Mouse (Mus musculus) limb, embryonic 11.5 days (tissue): ENCODE measurements around the gene Shld1. TPM values are rescaled to one million over a fixed set of nuclear protein-coding genes. Genes with fewer than 3 reads are reported as not detected.

ENCODE experiments used
- ATAC-seq: fragments of 200-750 bp; cut with Nextera tagmentation; 2 replicates; pipeline ENCODE4 v1.8.0; 2017; ENCODE audit warnings: low read depth; ENCODE audit not compliant: insufficient number of reproducible peaks, low FRiP score, low TSS enrichment
- DNase-seq: peaks from one replicate; pipeline ENCODE4 v3.0.0-alpha.2; 2015; ENCODE audit warnings: low spot score
- H3K27ac ChIP-seq: fragments of 300-500 bp; sonication (generic); replicated peaks from 2 replicates; pipeline ENCODE4 v1.5.1; 2014; ENCODE audit warnings: low read depth, mild to moderate bottlenecking, low read length
- H3K27me3 ChIP-seq: fragments of 300-500 bp; sonication (generic); 2 replicates; pipeline ENCODE4 v1.6.1; 2014; ENCODE audit warnings: mild to moderate bottlenecking, low read length, mixed read lengths; ENCODE audit not compliant: control insufficient read depth, insufficient read depth
- H3K36me3 ChIP-seq: fragments of 300-500 bp; sonication (generic); 2 replicates; pipeline ENCODE4 v1.6.1; 2014; ENCODE audit warnings: mild to moderate bottlenecking, low read length, moderate library complexity, mixed read lengths; ENCODE audit not compliant: control insufficient read depth, insufficient read depth
- H3K4me1 ChIP-seq: fragments of 300-500 bp; sonication (generic); 2 replicates; pipeline ENCODE4 v1.6.1; 2014; ENCODE audit warnings: low read length, mixed read lengths; ENCODE audit not compliant: control insufficient read depth, insufficient read depth
- H3K4me2 ChIP-seq: fragments of 300-500 bp; sonication (generic); 2 replicates; pipeline ENCODE4 v1.6.1; 2014; ENCODE audit warnings: low read depth, mild to moderate bottlenecking, moderate library complexity; ENCODE audit not compliant: severe bottlenecking
- H3K4me3 ChIP-seq: fragments of 300-500 bp; sonication (generic); 2 replicates; pipeline ENCODE4 v1.5.1; 2014; ENCODE audit warnings: low read depth, low read length
- H3K9ac ChIP-seq: fragments of 300-500 bp; sonication (generic); 2 replicates; pipeline ENCODE4 v1.6.1; 2014; ENCODE audit warnings: mild to moderate bottlenecking, low read length
- H3K9me3 ChIP-seq: fragments of 300-500 bp; sonication (generic); 2 replicates; pipeline ENCODE4 v1.6.1; 2016; ENCODE audit warnings: low read length; ENCODE audit not compliant: control insufficient read depth
- WGBS: fragments of 180-500 bp; shearing (Covaris S2); extraction: QIAGEN DNeasy Blood & Tissue Kit; methylation state at CpG from one replicate; pipeline ENCODE4 v1.1.7; 2014; 5-methylcytosine and 5-hydroxymethylcytosine counted together
- polyA plus RNA-seq: library from polyadenylated mRNA; unstranded; fragments of >200 nt; fragmentation: Nextera tagmentation; extraction: Ambion mirVana; gene quantifications from 2 replicates; pipeline ENCODE4 v1.2.1, GENCODE M21; 2014

The Shld1 gene
- polyA plus RNA-seq = 16.3 and 17.2 TPM in 2 replicates

GRCm38 (mm10) chr2:132686756-132687737, at the start of gene Shld1:
TSS of gene Shld1 (plus strand) at chr2:132686931.
- ATAC-seq (peak; percentile 88), DNase-seq (peak; percentile 86)
- Histone ChIP-seq H3K36me3 (no peaks in the 10 kb centered on the region), H3K9me3 (no peaks in the 10 kb centered on the region), H3K9ac (peak within 1 kb of the TSS; percentile 31), H3K27ac (no peak within 1 kb of the TSS), H3K4me1 (no peaks in the 10 kb centered on the region), H3K27me3 (no peaks in the 10 kb centered on the region), H3K4me2 (peak within 1 kb of the TSS; percentile 32), H3K4me3 (peak within 1 kb of the TSS; percentile 44)
- 12% methylated on average over 33 of the region's 33 CpGs for WGBS

- Histone ChIP-seq H3K27ac (no peak overlapping the region), H3K36me3 (no peaks in the 10 kb centered on the region), H3K4me2 (no peak overlapping the region), H3K4me1 (no peaks in the 10 kb centered on the region), H3K27me3 (no peaks in the 10 kb centered on the region), H3K9me3 (no peaks in the 10 kb centered on the region), H3K9ac (no peak overlapping the region), H3K4me3 (no peak overlapping the region)
- WGBS = 93% methylated on average over 6 of the region's 6 CpGs
- ATAC-seq (no peak), DNase-seq (no peak)
Observed at GRCm38 (mm10) chr2:132638306-132638705, 48.4 kb upstream of the Shld1 start.

GRCm38 (mm10) chr2:132639337-132639736, 47.4 kb upstream of the Shld1 start:
- no peak overlapping the region for H3K27ac ChIP-seq
- no peaks in the 10 kb centered on the region for H3K36me3 ChIP-seq
- no peaks in the 10 kb centered on the region for H3K4me1 ChIP-seq
- no peak for DNase-seq
- 70% methylated on average over 7 of the region's 7 CpGs for WGBS
- ATAC-seq = no peak
- H3K4me3 ChIP-seq = no peak overlapping the region
- no peaks in the 10 kb centered on the region for H3K27me3 ChIP-seq
- no peak overlapping the region for H3K4me2 ChIP-seq
- H3K9ac ChIP-seq = no peak overlapping the region
- H3K9me3 ChIP-seq = no peaks in the 10 kb centered on the region

- Histone ChIP-seq H3K4me2 (no peak overlapping the region), H3K9me3 (no peaks in the 10 kb centered on the region), H3K9ac (no peak overlapping the region), H3K27ac (no peak overlapping the region), H3K4me1 (no peaks in the 10 kb centered on the region), H3K27me3 (no peaks in the 10 kb centered on the region), H3K4me3 (no peak overlapping the region), H3K36me3 (no peaks in the 10 kb centered on the region)
- 68% methylated on average over 3 of the region's 3 CpGs for WGBS
- DNase-seq (no peak), ATAC-seq (no peak)
Observed at GRCm38 (mm10) chr2:132641196-132641595, 45.5 kb upstream of the Shld1 start.

GRCm38 (mm10) chr2:132643161-132643560, 43.6 kb upstream of the Shld1 start:
- Histone ChIP-seq H3K36me3 (no peaks in the 10 kb centered on the region), H3K27me3 (no peaks in the 10 kb centered on the region)
- 90% methylated on average over 4 of the region's 4 CpGs for WGBS

GRCm38 (mm10) chr2:132646856-132647745, 39.6 kb upstream of the Shld1 start:
- Histone ChIP-seq H3K27me3 (no peaks in the 10 kb centered on the region), H3K4me2 (no peak overlapping the region), H3K9ac (no peak overlapping the region), H3K4me1 (no peaks in the 10 kb centered on the region), H3K36me3 (no peaks in the 10 kb centered on the region), H3K9me3 (no peaks in the 10 kb centered on the region), H3K4me3 (no peak overlapping the region), H3K27ac (no peak overlapping the region)
- WGBS = 65% methylated on average over 17 of the region's 17 CpGs
- ATAC-seq (no peak), DNase-seq (no peak)

More at GRCm38 (mm10) chr2:132643161-132643560, 43.6 kb upstream of the Shld1 start:
- H3K4me3 ChIP-seq = no peak overlapping the region
- H3K27ac ChIP-seq = no peak overlapping the region
- no peak for ATAC-seq
- DNase-seq = no peak
- no peak overlapping the region for H3K4me2 ChIP-seq
- H3K9ac ChIP-seq = no peak overlapping the region
- H3K4me1 ChIP-seq = no peaks in the 10 kb centered on the region
- no peaks in the 10 kb centered on the region for H3K9me3 ChIP-seq

GRCm38 (mm10) chr2:132649352-132649870, 37.3 kb upstream of the Shld1 start:
- WGBS = 81% methylated on average over 10 of the region's 10 CpGs

GRCm38 (mm10) chr2:132650546-132650945, 36.2 kb upstream of the Shld1 start:
- ATAC-seq (no peak), DNase-seq (no peak)
- 62% methylated on average over 2 of the region's 2 CpGs for WGBS
- Histone ChIP-seq H3K9me3 (no peaks in the 10 kb centered on the region), H3K9ac (no peak overlapping the region), H3K27ac (no peak overlapping the region), H3K27me3 (no peaks in the 10 kb centered on the region), H3K4me2 (no peak overlapping the region), H3K4me1 (no peaks in the 10 kb centered on the region), H3K36me3 (no peaks in the 10 kb centered on the region), H3K4me3 (no peak overlapping the region)

More at GRCm38 (mm10) chr2:132649352-132649870, 37.3 kb upstream of the Shld1 start:
- Histone ChIP-seq H3K4me3 (no peak overlapping the region), H3K4me1 (no peaks in the 10 kb centered on the region), H3K36me3 (no peaks in the 10 kb centered on the region), H3K9ac (no peak overlapping the region), H3K9me3 (no peaks in the 10 kb centered on the region), H3K27me3 (no peaks in the 10 kb centered on the region), H3K4me2 (no peak overlapping the region), H3K27ac (no peak overlapping the region)
- no peak for DNase-seq
- no peak for ATAC-seq
